Mouse (Mus musculus) inflammation-experienced regulatory T-cells, adult 6 months (primary cell): ENCODE data around the gene Wdcp. TPM values are rescaled to one million over a fixed set of nuclear protein-coding genes. Genes with fewer than 3 reads are reported as not detected.

Experiments used
- polyA plus RNA-seq, 3 experiments: library from polyadenylated mRNA; unstranded; fragments of 100-300 nt; shearing (Covaris generic); gene quantifications; one replicate each; pipeline ENCODE4 v1.2.1; 2017

Wdcp gene
- polyA plus RNA-seq, 3 experiments from 2014 or later: 9.4 to 13.1 (median 12.3) TPM

Other genes with a start within 250 kb of the Wdcp start
- gene Fam228a, start 104.9 kb upstream of the Wdcp start, polyA plus RNA-seq: under 1 TPM in 2 of 3 experiments, not detected in 1; 0.15 to 0.31 TPM
- not detected for gene Pfn4, start 74.3 kb upstream of the Wdcp start, polyA plus RNA-seq
- under 1 TPM in 1 of 3 experiments, not detected in 2; 0.22 TPM for gene Fam228b, start 74.0 kb upstream of the Wdcp start, polyA plus RNA-seq
- gene Sf3b6, start 25.8 kb upstream of the Wdcp start, polyA plus RNA-seq: 100 to 1,000 TPM; 215 to 404 (median 344) TPM
- gene Fkbp1b, start 1.7 kb upstream of the Wdcp start, polyA plus RNA-seq: 1 to 10 TPM in 1 of 3 experiments, under 1 TPM in 1, not detected in 1; 0.65 to 1.1 TPM
- gene Mfsd2b, start 31.1 kb downstream of the Wdcp start, polyA plus RNA-seq: under 1 TPM; 0.39 to 0.69 (median 0.68) TPM
- 10 to 100 TPM; 13.3 to 17.3 (median 14.9) TPM for gene Ubxn2a, start 64.4 kb downstream of the Wdcp start, polyA plus RNA-seq
- 10 to 100 TPM; 10.8 to 18.6 (median 13.7) TPM for gene Atad2b, start 74.0 kb downstream of the Wdcp start, polyA plus RNA-seq